Mouse (Mus musculus): ENCODE data around the gene Gulp1. TPM values are rescaled to one million over a fixed set of nuclear protein-coding genes. Genes with fewer than 3 reads are reported as not detected.

Gene Gulp1
- polyA plus RNA-seq, 1 experiment = 3.3 TPM

- H3K27ac ChIP-seq (ENCODE audit: insufficient read depth, low read length) = no peak overlapping the region
- no peak overlapping the region for H3K4me3 ChIP-seq (ENCODE audit: insufficient read depth, low read length)
- TF ChIP-seq CTCF (IDR thresholded peaks at IDR 0.05; ENCODE audit: extremely low read depth, insufficient read depth, low read length) (no peak), POLR2A (IDR thresholded peaks at IDR 0.05; ENCODE audit: extremely low read depth, insufficient read depth, low read length) (no peak)
- H3K4me1 ChIP-seq (ENCODE audit: control insufficient read depth, insufficient read depth, low read length) = no peaks in the 10 kb centered on the region
Measured at GRCm38 (mm10) chr1:44682556-44682955, 131.2 kb downstream of the Gulp1 start.

- Histone ChIP-seq H3K4me3 (ENCODE audit: insufficient read depth, low read length) (no peak overlapping the region), H3K27ac (ENCODE audit: insufficient read depth, low read length) (no peak overlapping the region), H3K4me1 (ENCODE audit: control insufficient read depth, insufficient read depth, low read length) (no peaks in the 10 kb centered on the region)
- TF ChIP-seq CTCF (IDR thresholded peaks at IDR 0.05; ENCODE audit: extremely low read depth, insufficient read depth, low read length) (no peak), POLR2A (IDR thresholded peaks at IDR 0.05; ENCODE audit: extremely low read depth, insufficient read depth, low read length) (no peak)
Measured at GRCm38 (mm10) chr1:44683723-44684122, 132.4 kb downstream of the Gulp1 start.

- Histone ChIP-seq H3K27ac (ENCODE audit: insufficient read depth, low read length) (no peak overlapping the region), H3K4me1 (ENCODE audit: control insufficient read depth, insufficient read depth, low read length) (no peaks in the 10 kb centered on the region), H3K4me3 (ENCODE audit: insufficient read depth, low read length) (no peak overlapping the region)
- TF ChIP-seq CTCF (IDR thresholded peaks at IDR 0.05; ENCODE audit: extremely low read depth, insufficient read depth, low read length) (no peak), POLR2A (IDR thresholded peaks at IDR 0.05; ENCODE audit: extremely low read depth, insufficient read depth, low read length) (no peak)
Measured at GRCm38 (mm10) chr1:44720785-44721410, 169.6 kb downstream of the Gulp1 start.

GRCm38 (mm10) chr1:44741256-44741655 lies 189.9 kb downstream of the Gulp1 start:
- H3K4me1 ChIP-seq (ENCODE audit: control insufficient read depth, insufficient read depth, low read length) = no peaks in the 10 kb centered on the region
- no peak for TF ChIP-seq POLR2A (IDR thresholded peaks at IDR 0.05; ENCODE audit: extremely low read depth, insufficient read depth, low read length)
- peak; percentile 55 for TF ChIP-seq CTCF (IDR thresholded peaks at IDR 0.05; ENCODE audit: extremely low read depth, insufficient read depth, low read length)

GRCm38 (mm10) chr1:44745711-44746110 lies 194.4 kb downstream of the Gulp1 start:
- TF ChIP-seq POLR2A (IDR thresholded peaks at IDR 0.05; ENCODE audit: extremely low read depth, insufficient read depth, low read length) (no peak), CTCF (IDR thresholded peaks at IDR 0.05; ENCODE audit: extremely low read depth, insufficient read depth, low read length) (no peak)
- Histone ChIP-seq H3K27ac (ENCODE audit: insufficient read depth, low read length) (no peak overlapping the region), H3K4me3 (ENCODE audit: insufficient read depth, low read length) (no peak overlapping the region), H3K4me1 (ENCODE audit: control insufficient read depth, insufficient read depth, low read length) (no peaks in the 10 kb centered on the region)

More at GRCm38 (mm10) chr1:44741256-44741655, 189.9 kb downstream of the Gulp1 start:
- Histone ChIP-seq H3K27ac (ENCODE audit: insufficient read depth, low read length) (no peak overlapping the region), H3K4me3 (ENCODE audit: insufficient read depth, low read length) (no peak overlapping the region)

GRCm38 (mm10) chr1:44750731-44751730 lies 199.7 kb downstream of the Gulp1 start:
- no peak overlapping the region for H3K27ac ChIP-seq (ENCODE audit: insufficient read depth, low read length)
- H3K4me1 ChIP-seq (ENCODE audit: control insufficient read depth, insufficient read depth, low read length) = no peaks in the 10 kb centered on the region
- no peak overlapping the region for H3K4me3 ChIP-seq (ENCODE audit: insufficient read depth, low read length)
- TF ChIP-seq CTCF (IDR thresholded peaks at IDR 0.05; ENCODE audit: extremely low read depth, insufficient read depth, low read length) (no peak), POLR2A (IDR thresholded peaks at IDR 0.05; ENCODE audit: extremely low read depth, insufficient read depth, low read length) (no peak)

GRCm38 (mm10) chr1:44778251-44778650 lies 226.9 kb downstream of the Gulp1 start:
- H3K4me1 ChIP-seq (ENCODE audit: control insufficient read depth, insufficient read depth, low read length) = no peaks in the 10 kb centered on the region
- TF ChIP-seq CTCF (IDR thresholded peaks at IDR 0.05; ENCODE audit: extremely low read depth, insufficient read depth, low read length) (no peak), POLR2A (IDR thresholded peaks at IDR 0.05; ENCODE audit: extremely low read depth, insufficient read depth, low read length) (no peak)
- no peak overlapping the region for H3K27ac ChIP-seq (ENCODE audit: insufficient read depth, low read length)
- H3K4me3 ChIP-seq (ENCODE audit: insufficient read depth, low read length) = no peak overlapping the region

- H3K4me3 ChIP-seq (ENCODE audit: insufficient read depth, low read length) = no peak overlapping the region
- no peaks in the 10 kb centered on the region for H3K4me1 ChIP-seq (ENCODE audit: control insufficient read depth, insufficient read depth, low read length)
- H3K27ac ChIP-seq (ENCODE audit: insufficient read depth, low read length) = no peak overlapping the region
- TF ChIP-seq CTCF (IDR thresholded peaks at IDR 0.05; ENCODE audit: extremely low read depth, insufficient read depth, low read length) = no peak
- TF ChIP-seq POLR2A (IDR thresholded peaks at IDR 0.05; ENCODE audit: extremely low read depth, insufficient read depth, low read length) = no peak
Measured at GRCm38 (mm10) chr1:44803594-44804372, 252.5 kb downstream of the Gulp1 start.

- H3K4me3 ChIP-seq (ENCODE audit: insufficient read depth, low read length) = no peak overlapping the region
Measured at GRCm38 (mm10) chr1:44806368-44806767, 255.1 kb downstream of the Gulp1 start.

More at GRCm38 (mm10) chr1:44806368-44806767, 255.1 kb downstream of the Gulp1 start:
- no peak for TF ChIP-seq CTCF (IDR thresholded peaks at IDR 0.05; ENCODE audit: extremely low read depth, insufficient read depth, low read length)
- no peak for TF ChIP-seq POLR2A (IDR thresholded peaks at IDR 0.05; ENCODE audit: extremely low read depth, insufficient read depth, low read length)
- no peak overlapping the region for H3K27ac ChIP-seq (ENCODE audit: insufficient read depth, low read length)
- H3K4me1 ChIP-seq (ENCODE audit: control insufficient read depth, insufficient read depth, low read length) = no peaks in the 10 kb centered on the region
